Mouse (Mus musculus): ENCODE data around the gene Dhcr7. TPM values are rescaled to one million over a fixed set of nuclear protein-coding genes. Genes with fewer than 3 reads are reported as not detected.

Gene Dhcr7
- total and polyA plus RNA-seq, 2 experiments from 2014 or later: 70.2 to 84.4 TPM

- no peak for DNase-seq (ENCODE audit: low spot score)
- no peak for ATAC-seq
- no peak overlapping the region for H3K4me2 ChIP-seq (ENCODE audit: low read depth, low read length)
- no peak overlapping the region for H3K27ac ChIP-seq
- H3K4me3 ChIP-seq (ENCODE audit: low read length): no peak overlapping the region
- no peaks in the 10 kb centered on the region; the same call in 1 of the 2 replicates for H3K4me1 ChIP-seq (ENCODE audit: insufficient read depth, low read length)
- no peaks in the 10 kb centered on the region for H3K27me3 ChIP-seq (ENCODE audit: insufficient read depth, low read length)
- H3K36me3 ChIP-seq (ENCODE audit: insufficient read depth, low read length): peaks cover 80% of the 10 kb centered on the region
- WGBS: 98% methylated on average over 8 of the region's 8 CpGs
- no peak for TF ChIP-seq CTCF (IDR thresholded peaks at IDR 0.05; ENCODE audit: low read depth)
- H3K9me3 ChIP-seq (ENCODE audit: low read length): no peaks in the 10 kb centered on the region
- H3K9ac ChIP-seq (replicated peaks; ENCODE audit: low read length): no peak overlapping the region
Measured at GRCm38 (mm10) chr7:143841301-143841700, 18.4 kb downstream of the Dhcr7 start.

- Histone ChIP-seq H3K4me2 (ENCODE audit: low read depth, low read length) (no peak overlapping the region), H3K27me3 (ENCODE audit: insufficient read depth, low read length) (no peaks in the 10 kb centered on the region), H3K27ac (no peak overlapping the region), H3K4me1 (ENCODE audit: insufficient read depth, low read length) (no peaks in the 10 kb centered on the region), H3K9me3 (ENCODE audit: low read length) (no peaks in the 10 kb centered on the region), H3K9ac (replicated peaks; ENCODE audit: low read length) (no peak overlapping the region), H3K36me3 (ENCODE audit: insufficient read depth, low read length) (peaks cover 57% of the 10 kb centered on the region), H3K4me3 (ENCODE audit: low read length) (no peak overlapping the region)
- WGBS: 86% methylated on average over 5 of the region's 5 CpGs
- no peak for TF ChIP-seq CTCF (IDR thresholded peaks at IDR 0.05; ENCODE audit: low read depth)
- no peak for ATAC-seq
- no peak for DNase-seq (ENCODE audit: low spot score)
Measured at GRCm38 (mm10) chr7:143848127-143848767, 25.3 kb downstream of the Dhcr7 start.

GRCm38 (mm10) chr7:143848768-143849482 lies 26.0 kb downstream of the Dhcr7 start:
- H3K9me3 ChIP-seq (ENCODE audit: low read length): no peaks in the 10 kb centered on the region
- no peaks in the 10 kb centered on the region for H3K4me1 ChIP-seq (ENCODE audit: insufficient read depth, low read length)
- H3K9ac ChIP-seq (replicated peaks; ENCODE audit: low read length): no peak overlapping the region
- ATAC-seq: no peak
- DNase-seq (ENCODE audit: low spot score): no peak
- no peak overlapping the region for H3K4me3 ChIP-seq (ENCODE audit: low read length)
- H3K36me3 ChIP-seq (ENCODE audit: insufficient read depth, low read length): peaks cover 51% of the 10 kb centered on the region
- H3K27ac ChIP-seq: no peak overlapping the region
- H3K27me3 ChIP-seq (ENCODE audit: insufficient read depth, low read length): no peaks in the 10 kb centered on the region
- 93% methylated on average over 6 of the region's 8 CpGs for WGBS
- H3K4me2 ChIP-seq (ENCODE audit: low read depth, low read length): no peak overlapping the region
- no peak for TF ChIP-seq CTCF (IDR thresholded peaks at IDR 0.05; ENCODE audit: low read depth)

- 70% methylated on average over 2 of the region's 2 CpGs for WGBS
- Histone ChIP-seq H3K9me3 (ENCODE audit: low read length) (no peaks in the 10 kb centered on the region), H3K36me3 (ENCODE audit: insufficient read depth, low read length) (no peaks in the 10 kb centered on the region), H3K27me3 (ENCODE audit: insufficient read depth, low read length) (no peaks in the 10 kb centered on the region), H3K4me1 (ENCODE audit: insufficient read depth, low read length) (no peaks in the 10 kb centered on the region), H3K27ac (no peak within 1 kb of the TSS), H3K4me2 (ENCODE audit: low read depth, low read length) (no peak within 1 kb of the TSS), H3K9ac (replicated peaks; ENCODE audit: low read length) (no peak within 1 kb of the TSS), H3K4me3 (ENCODE audit: low read length) (no peak within 1 kb of the TSS)
- DNase-seq (ENCODE audit: low spot score): no peak
- no peak for TF ChIP-seq CTCF (IDR thresholded peaks at IDR 0.05; ENCODE audit: low read depth)
- ATAC-seq: no peak
Measured at GRCm38 (mm10) chr7:143866538-143866937, 43.6 kb downstream of the Dhcr7 start, which contains the start of gene Gm498. Gene Gm498, plus strand, starts transcription at chr7:143866838.

GRCm38 (mm10) chr7:143868874-143869273 lies 45.9 kb downstream of the Dhcr7 start:
- H3K9me3 ChIP-seq (ENCODE audit: low read length): no peaks in the 10 kb centered on the region
- no peaks in the 10 kb centered on the region for H3K36me3 ChIP-seq (ENCODE audit: insufficient read depth, low read length)
- H3K4me3 ChIP-seq (ENCODE audit: low read length): no peak overlapping the region
- no peaks in the 10 kb centered on the region for H3K4me1 ChIP-seq (ENCODE audit: insufficient read depth, low read length)
- TF ChIP-seq CTCF (IDR thresholded peaks at IDR 0.05; ENCODE audit: low read depth): no peak
- H3K4me2 ChIP-seq (ENCODE audit: low read depth, low read length): no peak overlapping the region
- no peak for DNase-seq (ENCODE audit: low spot score)
- 89% methylated on average over 4 of the region's 4 CpGs for WGBS
- H3K9ac ChIP-seq (replicated peaks; ENCODE audit: low read length): no peak overlapping the region
- no peaks in the 10 kb centered on the region for H3K27me3 ChIP-seq (ENCODE audit: insufficient read depth, low read length)
- H3K27ac ChIP-seq: no peak overlapping the region
- ATAC-seq: no peak

- Histone ChIP-seq H3K27me3 (ENCODE audit: insufficient read depth, low read length) (no peaks in the 10 kb centered on the region), H3K4me2 (ENCODE audit: low read depth, low read length) (no peak overlapping the region), H3K36me3 (ENCODE audit: insufficient read depth, low read length) (no peaks in the 10 kb centered on the region), H3K27ac (no peak overlapping the region), H3K4me1 (ENCODE audit: insufficient read depth, low read length) (no peaks in the 10 kb centered on the region), H3K9me3 (ENCODE audit: low read length) (no peaks in the 10 kb centered on the region), H3K4me3 (ENCODE audit: low read length) (no peak overlapping the region), H3K9ac (replicated peaks; ENCODE audit: low read length) (no peak overlapping the region)
- no peak for TF ChIP-seq CTCF (IDR thresholded peaks at IDR 0.05; ENCODE audit: low read depth)
- 83% methylated on average over 6 of the region's 6 CpGs for WGBS
- no peak for ATAC-seq
- no peak for DNase-seq (ENCODE audit: low spot score)
Measured at GRCm38 (mm10) chr7:143883717-143884116, 60.8 kb downstream of the Dhcr7 start.

GRCm38 (mm10) chr7:143891146-143891545 lies 68.2 kb downstream of the Dhcr7 start:
- H3K27ac ChIP-seq: no peak overlapping the region
- TF ChIP-seq CTCF (IDR thresholded peaks at IDR 0.05; ENCODE audit: low read depth): no peak
- DNase-seq (ENCODE audit: low spot score) (no peak), ATAC-seq (no peak)
- H3K4me1 ChIP-seq (ENCODE audit: insufficient read depth, low read length): no peaks in the 10 kb centered on the region
- H3K27me3 ChIP-seq (ENCODE audit: insufficient read depth, low read length): no peaks in the 10 kb centered on the region
- H3K4me2 ChIP-seq (ENCODE audit: low read depth, low read length): no peak overlapping the region
- H3K9ac ChIP-seq (replicated peaks; ENCODE audit: low read length): no peak overlapping the region
- H3K4me3 ChIP-seq (ENCODE audit: low read length): no peak overlapping the region
- H3K36me3 ChIP-seq (ENCODE audit: insufficient read depth, low read length): no peaks in the 10 kb centered on the region
- no peaks in the 10 kb centered on the region for H3K9me3 ChIP-seq (ENCODE audit: low read length)
- 58% methylated on average over 2 of the region's 2 CpGs for WGBS

All from hindbrain, postnatal 0 days (tissue).